Mouse (Mus musculus): ENCODE results near the gene Vps8. TPM values are rescaled to one million over a fixed set of nuclear protein-coding genes. Genes with fewer than 3 reads are reported as not detected.
"Not testable (repeated sequence)": the region's sequence is repeated elsewhere in the genome, so short reads cannot be mapped to it uniquely, and the experiment has no call there.

Vps8 gene
- total RNA-seq, 2 experiments from 2014 or later = 23.0 to 23.2 TPM

GRCm38 (mm10) chr16:21645915-21646314 is 223.0 kb downstream of the Vps8 start:
- DNase-seq = peak; percentile 73 to 74
- intact Hi-C loops (cut with DNase I) = no loop called here

DNA sequence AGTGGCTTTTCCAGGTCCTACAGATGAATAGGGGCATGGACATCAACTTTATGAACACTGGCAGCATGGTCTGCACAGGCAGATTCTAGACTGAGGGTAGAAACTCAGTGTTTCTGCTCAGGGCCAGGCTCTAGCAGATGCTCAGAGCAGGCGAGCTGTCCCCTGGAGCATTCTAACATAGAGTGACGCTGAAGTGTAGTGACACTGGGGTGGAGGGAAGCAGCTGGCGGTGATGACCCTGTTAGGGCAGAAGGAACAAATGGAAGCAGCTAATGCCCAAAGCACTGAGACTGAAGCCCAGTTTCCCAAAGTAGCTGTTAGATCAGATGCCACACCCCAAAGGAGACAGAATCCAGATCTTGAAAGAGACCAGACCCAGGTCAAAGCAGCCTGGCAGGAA is 223.6 kb downstream of the Vps8 start:
- intact Hi-C loops (cut with DNase I) = no loop called here
- DNase-seq = no peak

DNA sequence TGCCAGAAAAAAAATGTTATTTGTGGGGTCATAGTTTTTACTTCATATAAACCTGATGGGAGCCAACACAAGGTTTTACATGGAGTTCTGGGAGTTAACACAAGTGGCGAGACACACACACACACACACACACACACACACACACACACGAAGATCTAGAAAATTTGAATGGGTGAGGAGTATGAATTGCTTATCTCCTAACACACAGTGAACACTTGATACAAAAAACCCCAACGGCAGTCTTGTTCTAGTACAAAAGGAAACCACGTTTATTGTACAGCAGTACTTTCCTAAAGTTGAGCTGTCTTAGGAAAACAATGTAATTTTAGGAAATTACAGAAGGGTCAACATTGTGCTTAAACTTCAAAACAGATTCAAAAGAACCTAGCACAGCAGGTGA is 225.9 kb downstream of the Vps8 start:
- intact Hi-C loops (cut with DNase I) = no loop called here
- DNase-seq = no peak

DNA sequence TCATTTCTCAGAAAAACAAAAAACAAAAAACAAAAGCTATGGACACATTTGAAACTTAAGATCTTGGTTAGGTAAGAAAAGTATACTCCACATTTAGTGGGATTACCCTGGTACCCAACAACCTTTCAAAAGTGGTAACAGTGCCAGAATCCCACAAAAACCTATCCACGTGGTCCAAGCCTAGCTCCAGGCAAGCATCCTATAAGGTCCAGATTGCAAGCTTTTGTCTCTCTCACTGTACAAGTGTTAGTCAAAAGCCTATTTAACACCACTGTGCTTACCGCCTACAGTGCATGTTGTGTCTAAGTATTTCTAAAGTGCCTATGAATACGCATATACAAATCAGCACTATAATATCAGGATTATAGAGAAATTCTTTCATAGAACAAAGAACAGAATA is 227.4 kb downstream of the Vps8 start:
- intact Hi-C loops (cut with DNase I) = no loop called here
- DNase-seq = no peak

DNA sequence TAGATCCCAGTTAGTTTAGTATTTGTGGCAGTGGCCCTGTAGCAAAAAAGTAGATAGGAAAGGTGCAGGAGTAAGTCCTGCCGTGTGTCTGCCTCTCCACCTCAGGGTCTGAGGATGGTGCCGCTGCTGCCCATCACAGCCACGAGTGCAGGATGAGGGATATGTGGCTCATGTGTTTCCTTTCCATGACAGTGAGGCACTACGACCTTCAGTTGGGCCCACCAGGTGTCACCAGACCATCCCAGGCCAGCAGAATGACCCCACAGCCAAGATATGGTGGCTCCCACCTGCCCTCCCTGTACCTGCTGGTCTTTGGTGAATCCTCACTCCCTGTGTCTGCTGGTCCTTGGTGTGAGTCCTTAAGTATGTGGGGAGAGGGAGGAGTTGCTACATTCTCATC is 228.2 kb downstream of the Vps8 start:
- intact Hi-C loops (cut with DNase I) = no loop called here

DNA sequence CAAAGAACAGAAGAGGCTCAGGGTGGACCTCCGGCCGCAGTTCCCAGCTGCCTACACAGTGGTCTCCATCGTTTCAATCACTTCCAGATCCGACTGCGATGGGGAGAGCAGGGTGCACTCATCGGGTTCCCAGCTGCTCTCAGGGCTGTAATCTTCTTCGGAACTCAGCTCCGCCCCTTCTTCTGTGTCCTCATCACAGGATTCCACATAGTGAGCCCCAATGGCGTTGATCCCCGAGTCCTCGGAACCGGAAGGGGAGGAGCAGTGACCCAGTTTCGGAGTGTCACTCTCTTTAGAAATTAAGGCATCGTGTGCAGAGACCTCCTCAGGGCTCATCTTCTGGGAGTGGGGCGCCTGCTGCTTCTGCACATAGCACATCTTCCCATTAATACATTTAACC is 230.2 kb downstream of the Vps8 start:
- intact Hi-C loops (cut with DNase I) = no loop called here
- no peak for DNase-seq

More for the DNA sequence above, 228.2 kb downstream of the Vps8 start:
- DNase-seq = no peak

GRCm38 (mm10) chr16:21654384-21654783 is 231.5 kb downstream of the Vps8 start:
- intact Hi-C loops (cut with DNase I) = no loop called here
- DNase-seq = no peak

GRCm38 (mm10) chr16:21655291-21655690 is 232.4 kb downstream of the Vps8 start:
- DNase-seq = no peak
- intact Hi-C loops (cut with DNase I) = no loop called here

GRCm38 (mm10) chr16:21655961-21656360 is 233.0 kb downstream of the Vps8 start:
- intact Hi-C loops (cut with DNase I) = no loop called here
- no peak for DNase-seq

DNA sequence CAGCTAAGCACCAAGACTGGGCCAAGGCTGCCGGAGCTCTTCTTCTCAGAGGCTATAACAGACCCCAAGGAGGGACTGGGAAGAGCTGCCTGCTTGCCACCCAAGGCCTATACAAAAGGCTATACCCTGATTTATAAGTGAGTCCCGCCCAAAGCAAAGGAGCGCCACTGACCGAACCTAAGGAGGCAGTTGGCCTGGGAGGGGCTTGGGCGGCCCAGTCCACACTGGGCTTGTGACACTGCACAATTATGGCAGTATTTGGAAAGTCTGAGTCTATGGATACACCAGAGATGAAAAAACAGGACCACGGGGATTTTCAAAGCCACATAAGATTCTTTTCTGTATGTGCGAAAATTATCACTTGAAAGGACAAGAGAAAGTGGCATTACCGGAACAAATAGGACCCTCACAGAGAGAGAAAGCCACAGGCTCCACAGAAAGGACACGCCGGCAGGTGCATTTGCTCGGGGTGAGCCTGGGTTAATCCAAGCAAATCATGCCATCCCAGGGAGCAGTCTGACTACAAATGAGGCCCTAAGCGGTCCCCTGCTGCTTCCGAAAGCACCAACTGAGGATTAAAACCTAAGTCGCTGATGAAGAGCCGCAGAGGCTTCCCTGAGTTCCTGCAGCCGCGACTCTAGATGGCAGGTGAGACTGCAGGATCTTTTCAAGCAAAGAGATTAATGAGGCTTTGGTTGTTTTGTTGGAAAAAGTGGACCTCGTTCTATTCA is 241.9 kb downstream of the Vps8 start:
- intact Hi-C loops (cut with DNase I) = no loop called here
- no peak for DNase-seq

DNA sequence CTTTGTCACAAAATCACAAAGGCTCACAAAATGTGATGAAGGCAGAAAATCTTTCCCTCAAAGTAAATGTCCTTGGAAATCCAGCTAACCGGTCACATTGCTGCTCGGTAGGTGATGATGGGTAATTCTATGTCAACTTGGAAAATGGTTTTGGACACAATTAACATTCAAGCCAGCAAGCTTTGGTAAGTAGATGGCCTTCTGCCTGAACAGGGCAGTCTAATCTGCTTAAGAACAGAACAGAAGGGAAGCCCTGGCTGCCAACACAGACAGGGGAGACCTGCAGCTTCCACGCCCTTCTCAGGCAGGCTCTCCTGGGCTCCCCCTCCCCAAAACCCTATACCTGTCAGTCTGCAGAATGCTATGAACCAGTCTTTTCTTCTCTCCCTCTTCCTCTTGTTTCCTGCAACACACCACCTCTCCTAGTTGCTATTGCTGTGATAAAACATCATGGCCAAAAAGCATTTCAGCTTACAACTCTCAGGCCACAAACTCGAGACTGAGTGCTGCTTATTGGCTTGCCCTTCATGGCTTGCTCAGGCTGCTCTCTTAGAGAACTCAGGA is 242.6 kb downstream of the Vps8 start:
- intact Hi-C loops (cut with DNase I) = no loop called here
- no peak for DNase-seq

GRCm38 (mm10) chr16:21671878-21672277 is 249.0 kb downstream of the Vps8 start:
- intact Hi-C loops (cut with DNase I) = no loop called here
- no peak for DNase-seq

- intact Hi-C loops (cut with DNase I); DNase-seq: not testable (repeated sequence)
These were observed 250.1 kb downstream of the Vps8 start for GRCm38 (mm10) chr16:21673046-21673445.

DNA sequence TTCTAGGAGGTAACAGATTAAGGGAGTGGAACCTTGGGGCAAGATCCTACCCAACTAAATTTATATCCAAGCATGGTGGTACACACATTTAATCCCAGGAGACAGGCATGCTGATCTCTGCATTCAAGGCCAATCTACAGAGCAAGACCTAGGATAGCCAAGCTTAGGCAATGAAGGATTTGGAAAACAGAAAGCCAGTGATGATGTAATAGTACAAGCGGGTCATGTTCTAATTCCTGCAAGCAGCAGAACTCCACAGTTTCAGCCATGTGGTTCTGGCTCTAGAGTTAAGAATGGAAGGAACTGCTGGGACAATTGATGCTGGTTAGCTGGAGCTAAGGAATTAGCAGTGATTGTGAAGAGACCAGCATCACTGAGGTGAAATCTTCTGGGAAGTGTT is 250.7 kb downstream of the Vps8 start:
- DNase-seq; intact Hi-C loops (cut with DNase I): not testable (repeated sequence)

- intact Hi-C loops (cut with DNase I) = no loop called here
- DNase-seq = no peak
These were observed 253.9 kb downstream of the Vps8 start for GRCm38 (mm10) chr16:21676791-21677190.

DNA sequence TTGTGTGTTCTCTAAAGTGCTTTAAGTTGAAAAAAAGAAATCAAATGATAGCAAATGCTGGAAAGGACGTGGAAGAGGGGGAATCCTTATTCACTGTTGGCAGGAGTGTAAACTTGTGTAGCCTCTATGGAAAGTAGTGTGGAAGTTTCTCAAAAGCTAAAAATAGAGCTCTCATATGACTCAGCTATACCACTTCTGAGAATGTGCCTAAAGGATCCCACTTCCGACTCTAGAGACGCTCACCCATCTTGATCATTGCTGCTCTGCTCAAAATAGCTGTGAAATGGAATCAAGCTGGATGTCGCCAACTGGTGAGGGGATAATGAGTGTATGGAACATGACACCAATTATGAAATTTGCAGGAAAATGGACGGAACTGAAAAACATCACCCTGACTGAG is 264.5 kb downstream of the Vps8 start:
- DNase-seq = no peak
- intact Hi-C loops (cut with DNase I) = no loop called here

GRCm38 (mm10) chr16:21689141-21689540 is 266.2 kb downstream of the Vps8 start:
- intact Hi-C loops (cut with DNase I) = no loop called here

GRCm38 (mm10) chr16:21690216-21690755 is 267.4 kb downstream of the Vps8 start:
- intact Hi-C loops (cut with DNase I) = loop anchor here (5.0 kb wide), 1 partner anchor 48 kb away; no protein-coding TSS in a partner anchor
- no peak for DNase-seq

More at GRCm38 (mm10) chr16:21689141-21689540, 266.2 kb downstream of the Vps8 start:
- no peak for DNase-seq

DNA sequence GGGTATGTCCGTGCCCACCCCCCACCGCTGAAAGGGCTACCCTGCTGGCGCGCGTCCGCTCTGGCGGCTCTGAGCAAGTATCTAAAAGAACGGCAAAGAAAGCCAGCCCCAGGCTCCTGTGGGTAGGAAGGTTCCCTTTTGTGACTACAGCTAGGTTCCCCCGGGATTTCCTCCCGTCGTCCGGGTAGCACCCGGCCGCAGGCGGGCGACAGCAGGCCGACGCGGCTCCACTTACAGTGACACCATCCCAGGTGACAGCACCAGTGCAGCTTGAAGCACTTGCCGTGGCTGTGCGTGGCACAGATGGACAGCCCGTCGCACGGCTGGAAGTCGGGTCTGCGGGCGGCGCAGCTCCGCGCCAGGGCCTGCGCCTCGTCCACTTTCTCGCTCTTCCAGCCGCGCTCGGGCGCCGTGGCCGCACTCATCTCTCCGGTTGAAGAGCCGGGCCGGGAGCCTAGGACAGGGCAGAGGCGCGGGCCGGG is 271.1 kb downstream of the Vps8 start:
- intact Hi-C loops (cut with DNase I) = loop anchor here (5.0 kb wide), 1 partner anchor 52 kb away; no protein-coding TSS in a partner anchor
- peak; percentile 73 to 74 for DNase-seq

Data from heart, postnatal 10 days (tissue).